Mouse (Mus musculus): ENCODE results near the gene Fggy.

GRCm38 (mm10) chr4:95541382-95542038 lies 15.8 kb upstream of the Fggy start:
- TF ChIP-seq CTCF (IDR thresholded peaks at IDR 0.05; ENCODE audit: borderline replicate concordance, insufficient read depth, low read depth, low read length) (no peak), POLR2A (IDR thresholded peaks at IDR 0.05; ENCODE audit: borderline replicate concordance, insufficient read depth, low read length) (no peak)
